Mouse (Mus musculus): Measurements from ENCODE around the gene Sgsm1.

DNA sequence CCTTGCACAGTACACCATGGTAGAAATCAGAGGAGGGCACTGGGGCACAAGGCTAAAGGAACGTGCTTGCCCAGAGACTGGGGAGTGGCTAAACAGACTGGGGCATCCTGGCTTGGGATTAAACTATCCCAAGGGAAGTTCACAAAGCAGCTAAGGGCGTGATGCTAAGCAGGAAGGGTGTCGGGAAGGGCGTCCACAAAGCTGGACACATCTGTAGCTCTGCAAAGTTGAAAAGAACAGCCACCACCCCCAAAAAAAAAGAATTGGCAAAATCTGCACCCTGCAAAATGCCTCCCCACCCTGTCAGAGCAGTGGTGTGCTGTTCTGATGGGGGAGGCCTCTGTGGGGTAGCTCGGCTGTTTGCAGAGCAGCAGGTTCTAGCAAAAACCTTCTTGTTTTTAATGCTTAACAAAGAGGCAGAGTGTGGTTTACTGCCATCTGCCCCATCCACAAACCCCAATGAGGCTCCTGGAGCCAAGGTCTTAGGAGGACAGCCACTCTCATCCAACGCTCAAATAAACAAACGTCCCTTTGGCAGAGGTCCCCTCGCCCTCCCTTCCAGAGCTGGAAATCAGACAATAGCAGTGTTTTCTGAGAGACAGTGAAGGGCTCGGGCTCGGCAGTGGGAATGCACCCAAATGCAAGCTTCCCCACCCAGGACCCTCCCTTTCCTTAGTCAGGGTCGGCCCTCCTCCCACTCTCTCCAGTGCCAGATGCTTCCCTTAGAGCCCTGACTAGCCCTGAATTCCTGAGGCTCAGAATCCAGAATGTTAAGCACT, 101.8 kb downstream of the Sgsm1 start:
- no peak for TF ChIP-seq POLR2A (IDR thresholded peaks at IDR 0.05; ENCODE audit: borderline replicate concordance, low read depth, low read length)
- no peak for TF ChIP-seq CTCF (IDR thresholded peaks at IDR 0.05; ENCODE audit: low read depth, low read length)
